Mouse (Mus musculus) gastrocnemius, postnatal 10 days (tissue): ENCODE results near the gene Acp6. TPM values are rescaled to one million over a fixed set of nuclear protein-coding genes. Genes with fewer than 3 reads are reported as not detected.
A peak's percentile ranks its signal among the peaks of the same experiment; 100 is the strongest.

Experiments used
- DNase-seq: peaks from one replicate; pipeline ENCODE4 v3.0.0; 2021; ENCODE audit warnings: mixed read lengths
- total RNA-seq, 2 experiments: library from RNA; stranded (reverse); gene quantifications; 2 replicates each; pipeline ENCODE4 v1.2.3; 2021

The Acp6 gene
- total RNA-seq, 2 experiments from 2014 or later = 15.4 to 18.9 TPM

DNA sequence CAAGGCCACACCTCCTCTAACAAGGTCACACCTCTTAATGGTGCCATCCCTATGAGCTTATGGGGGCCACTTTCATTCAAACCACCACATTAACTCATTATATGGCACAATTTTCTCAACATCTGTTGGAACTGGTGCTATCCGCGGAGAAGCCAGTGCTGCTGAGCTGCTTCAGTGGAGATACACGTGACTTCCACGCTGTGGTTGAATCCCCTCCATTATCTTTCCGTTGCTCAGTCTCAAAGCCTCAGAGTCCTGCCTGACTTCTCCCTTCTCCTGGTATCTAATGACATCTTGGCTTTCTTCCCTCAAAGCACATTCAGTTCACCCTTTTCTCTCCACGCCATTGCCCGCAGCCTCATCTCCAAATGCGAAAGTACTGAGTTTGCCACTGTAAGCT is 38.0 kb downstream of the Acp6 start:
- DNase-seq = no peak

DNA sequence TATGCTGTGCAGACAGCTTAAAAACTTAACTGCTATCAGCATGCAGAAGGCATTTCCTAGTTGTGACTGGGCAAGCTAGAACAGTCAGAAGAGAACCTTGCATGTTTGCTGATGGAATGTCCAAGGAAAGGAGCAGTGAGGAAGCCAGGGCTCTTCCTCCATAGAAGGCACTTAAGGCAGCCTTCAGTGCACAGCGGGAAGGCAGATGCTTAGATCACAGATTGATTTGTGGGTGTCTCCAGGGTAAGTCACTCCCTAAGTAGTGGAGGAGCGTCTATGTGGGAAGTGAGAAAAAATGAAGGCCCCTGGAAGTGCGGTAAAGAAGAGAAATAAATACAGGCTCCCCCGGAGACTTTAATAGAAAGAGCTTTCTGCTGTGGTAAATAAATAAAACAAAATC is 40.7 kb downstream of the Acp6 start:
- DNase-seq = no peak

DNA sequence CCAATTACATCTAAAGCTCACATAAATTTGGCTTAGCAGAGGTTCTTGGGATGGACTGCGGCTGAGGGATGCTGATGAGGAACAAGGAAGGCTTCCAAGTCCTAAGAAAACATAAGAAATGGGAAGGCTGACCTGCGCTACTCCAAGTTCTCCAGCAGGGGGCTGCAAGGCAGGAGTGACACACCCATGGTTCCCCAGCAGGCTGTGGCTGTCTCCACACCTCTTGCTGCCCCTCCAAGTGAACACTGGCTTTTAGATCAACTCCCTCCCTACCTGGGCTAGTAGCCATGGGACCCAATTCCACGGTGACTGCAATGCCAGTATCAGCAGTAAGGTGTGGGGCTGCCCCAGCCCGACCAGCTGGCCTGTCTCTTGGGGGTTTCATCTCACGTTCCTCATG is 43.4 kb downstream of the Acp6 start:
- DNase-seq = peak; percentile 69

DNA sequence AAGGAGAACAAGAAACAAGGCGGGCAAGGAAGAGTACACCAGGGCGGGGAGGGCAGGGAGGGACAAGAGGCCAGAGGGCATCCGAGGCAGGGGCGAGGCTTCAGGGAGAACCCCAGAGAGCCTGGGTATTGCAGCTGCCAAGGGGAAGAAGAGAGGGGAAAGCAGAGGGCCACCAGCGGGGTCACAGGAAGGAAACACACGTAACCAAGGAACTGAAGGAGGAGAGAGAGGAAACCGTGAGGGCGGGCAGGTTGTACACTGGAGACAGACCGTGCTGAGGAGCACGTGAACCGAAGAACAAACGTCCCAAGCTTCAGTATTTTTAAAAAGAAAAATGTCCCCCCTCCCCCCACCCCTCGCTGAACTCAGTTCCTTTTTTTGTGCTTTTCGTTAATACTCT is 45.3 kb downstream of the Acp6 start:
- DNase-seq = no peak

DNA sequence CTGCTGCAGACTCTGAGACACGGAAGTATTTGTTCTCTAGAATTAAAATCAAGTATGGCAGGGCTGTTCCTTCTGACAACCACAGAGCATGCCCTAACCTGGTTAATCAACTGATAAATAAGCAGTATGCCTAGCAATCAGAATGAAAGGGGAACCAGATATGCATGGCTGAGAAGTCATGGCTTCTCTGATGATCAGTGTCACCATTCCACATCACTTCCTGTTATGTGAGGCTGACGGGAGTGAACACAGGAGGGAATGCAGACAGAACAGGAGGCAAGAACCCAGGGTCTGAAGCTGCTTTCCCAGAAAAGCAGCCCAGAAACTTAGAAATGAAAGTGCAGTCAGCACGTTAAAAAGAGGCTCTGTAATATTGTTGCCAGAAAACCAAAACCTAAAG is 47.9 kb downstream of the Acp6 start:
- DNase-seq = no peak

DNA sequence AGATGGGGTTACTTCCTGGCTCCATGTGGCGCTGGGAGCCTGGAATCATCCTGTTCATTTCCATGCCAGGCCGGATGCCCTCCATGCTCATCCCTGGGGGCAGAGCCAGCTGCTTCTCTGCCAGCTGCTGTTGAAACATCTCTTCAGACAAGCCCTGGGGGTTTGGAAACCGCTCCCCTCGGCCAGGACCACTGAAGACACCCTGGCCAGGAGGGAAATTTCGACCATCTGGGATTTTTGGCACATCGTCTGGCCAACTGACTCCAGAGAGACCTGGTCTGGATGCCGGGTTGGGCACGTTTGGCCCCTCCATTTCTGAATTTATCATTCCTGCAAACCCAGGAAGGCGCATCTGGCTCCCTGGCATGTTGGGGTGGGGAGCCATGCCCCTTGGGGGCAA is 50.8 kb downstream of the Acp6 start:
- DNase-seq = no peak

DNA sequence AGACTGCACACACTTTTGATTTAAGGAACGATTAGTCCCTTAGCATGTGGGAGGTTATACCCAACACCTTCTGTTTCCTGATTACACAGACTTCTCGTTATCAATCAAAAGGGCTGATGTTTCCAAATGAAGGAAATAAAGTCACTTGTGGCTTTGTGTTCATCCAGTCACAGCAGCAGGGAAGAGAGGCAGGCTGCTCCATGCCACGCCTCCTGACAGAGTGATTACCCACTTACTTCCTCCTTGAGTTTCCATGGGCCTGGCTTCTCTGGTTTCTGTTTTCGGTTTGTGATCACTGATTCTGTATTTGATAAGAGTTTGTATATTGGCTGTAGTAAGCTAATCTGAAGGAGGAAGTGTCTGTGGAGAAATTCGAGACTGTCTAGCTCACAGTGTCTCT is 52.6 kb downstream of the Acp6 start:
- DNase-seq = no peak

DNA sequence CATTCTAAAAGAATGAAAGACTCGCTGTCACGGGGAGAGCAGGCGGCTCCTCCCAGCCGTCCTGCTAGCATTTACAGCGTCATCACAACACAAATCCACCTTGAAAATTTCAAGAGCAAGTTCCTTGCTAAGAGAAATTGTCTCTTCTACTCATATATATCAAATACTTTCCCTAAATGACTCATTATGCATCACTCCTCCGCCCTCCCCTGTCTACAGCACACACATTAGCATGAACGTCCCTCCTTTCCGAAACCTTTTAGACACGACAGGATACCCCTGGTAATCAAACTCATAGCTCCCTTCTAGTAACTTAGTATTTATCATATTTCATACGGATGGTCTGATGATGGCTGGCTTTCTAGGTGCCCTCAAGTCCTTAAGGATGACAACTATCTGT is 55.3 kb downstream of the Acp6 start:
- no peak for DNase-seq

DNA sequence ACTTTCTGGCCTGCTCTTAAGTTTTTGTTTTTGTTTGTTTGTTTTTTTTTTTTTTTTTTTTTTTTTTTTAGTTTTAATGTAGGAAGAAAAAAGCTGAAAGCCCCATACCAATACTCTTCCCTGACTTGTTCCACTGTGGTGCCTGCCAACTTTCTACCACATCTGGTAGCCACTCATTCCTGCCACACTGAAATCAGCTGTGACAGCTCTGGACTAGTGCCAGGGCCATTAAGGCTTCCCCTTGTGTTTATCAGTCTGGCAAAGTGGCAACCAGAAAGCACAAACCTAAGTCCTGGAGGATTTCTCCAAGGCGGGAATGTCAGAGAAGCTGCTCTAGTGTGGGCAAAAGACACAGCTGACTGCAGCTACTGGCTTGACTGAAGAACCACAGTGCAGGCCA is 55.9 kb downstream of the Acp6 start:
- no peak for DNase-seq

DNA sequence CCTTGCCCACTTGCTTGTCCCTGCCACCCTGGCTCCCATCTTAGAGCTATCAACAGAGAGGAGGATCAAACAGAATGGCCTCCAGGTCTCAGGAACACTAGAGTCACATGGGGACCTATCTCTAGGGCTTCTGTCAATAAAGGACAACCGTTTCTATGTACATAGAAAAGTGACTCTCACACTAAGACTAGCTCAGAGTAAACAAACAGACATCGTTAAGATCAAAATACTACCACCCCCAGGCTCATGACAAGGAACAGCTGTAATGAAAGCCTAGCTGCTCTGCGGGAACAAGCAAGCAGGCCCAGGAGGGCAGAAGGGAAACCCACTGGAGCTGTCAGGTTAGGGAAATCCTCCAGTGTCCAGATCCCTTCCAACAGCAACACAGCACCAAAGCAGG is 56.9 kb downstream of the Acp6 start:
- DNase-seq = no peak

DNA sequence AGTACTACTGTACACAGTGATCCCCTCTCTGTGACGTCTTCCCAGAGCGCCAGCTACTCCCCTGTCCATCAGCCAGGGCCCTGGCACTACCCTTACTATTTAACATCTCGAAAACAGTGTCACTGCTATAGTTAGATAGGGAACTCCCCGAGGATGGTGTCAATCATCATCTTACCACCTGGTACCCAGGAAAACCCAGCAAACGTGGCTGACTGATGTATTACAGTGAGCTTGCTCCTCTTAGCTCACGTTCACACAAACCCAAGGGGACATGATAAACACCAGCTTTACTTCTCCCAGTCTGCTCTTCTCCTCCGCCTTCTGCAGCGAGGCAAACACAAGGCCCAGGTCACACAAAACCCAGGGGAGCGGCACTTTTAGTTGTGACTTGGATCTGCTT is 64.7 kb downstream of the Acp6 start:
- DNase-seq = no peak

DNA sequence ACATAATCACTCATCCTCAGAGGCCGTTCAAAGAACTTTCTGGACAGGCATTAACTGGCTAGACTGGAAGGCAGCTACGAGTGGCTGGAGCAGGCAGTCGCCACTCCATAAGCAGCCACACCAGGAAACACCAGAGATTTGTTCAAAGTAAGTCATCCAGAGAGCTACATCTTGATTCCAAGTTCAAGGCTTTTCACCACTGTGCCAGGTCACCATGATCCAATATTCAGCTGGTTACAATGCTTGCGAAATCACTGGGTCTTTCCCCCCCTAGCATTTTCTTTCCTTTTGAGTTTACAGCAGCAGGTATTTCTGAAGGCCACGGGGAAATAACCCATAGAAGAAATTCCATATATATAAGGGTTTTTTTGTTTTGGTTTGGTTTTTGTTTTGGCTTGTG is 66.7 kb downstream of the Acp6 start:
- DNase-seq = no peak

DNA sequence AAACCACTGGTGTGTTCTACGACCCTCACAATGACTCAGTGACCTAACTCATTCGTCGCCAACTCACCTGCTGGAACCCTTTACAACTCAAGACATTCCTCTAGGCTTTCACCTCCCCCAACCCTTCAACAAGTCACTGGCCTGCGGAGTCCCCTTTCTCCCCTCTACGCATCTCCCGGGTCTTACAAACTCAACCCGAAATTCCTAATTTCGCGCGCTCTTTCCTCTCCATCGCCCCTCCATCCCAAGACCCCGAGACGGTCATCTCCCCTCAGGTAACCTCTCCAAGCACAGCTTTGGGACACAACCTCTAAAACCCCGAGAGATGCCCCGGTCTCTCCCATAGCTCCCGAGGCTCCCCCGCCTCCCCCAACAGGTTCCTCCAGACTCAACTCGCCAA is 68.1 kb downstream of the Acp6 start:
- DNase-seq = no peak

Other genes with a start within 250 kb of the Acp6 start
- gene Gja8, start 232.8 kb upstream of the Acp6 start, total RNA-seq = not detected
- gene Bcl9, start 139.1 kb downstream of the Acp6 start, total RNA-seq = 10 to 100 TPM in 1 of 2 experiments, 1 to 10 TPM in 1; 7.0 to 11.3 TPM